Mouse (Mus musculus) ES-E14 (cell line): ENCODE measurements around the gene H2-DMb1.

Experiments used
- CHD2 ChIP-seq: IDR thresholded peaks from 2 replicates; pipeline ENCODE4 v1.6.1; 2014; ENCODE audit warnings: mild to moderate bottlenecking, low read depth, low read length, inconsistent platforms
- HCFC1 ChIP-seq: IDR thresholded peaks from 2 replicates; pipeline ENCODE4 v1.6.1; 2012; ENCODE audit warnings: low read length, inconsistent platforms, borderline replicate concordance; ENCODE audit not compliant: insufficient read depth
- ZC3H11A ChIP-seq: IDR thresholded peaks from 2 replicates; pipeline ENCODE4 v1.6.1; 2012; ENCODE audit warnings: low read depth, mild to moderate bottlenecking, inconsistent platforms, low read length, borderline replicate concordance

GRCm38 (mm10) chr17:34185526-34185925 is 32.7 kb downstream of the H2-DMb1 start:
- no peak for TF ChIP-seq ZC3H11A
- TF ChIP-seq CHD2 = no peak
- TF ChIP-seq HCFC1 = no peak
